Comparison of ENCODE assay signal across 10 mouse cellular contexts in genomic region chr17:90606718-90607426, GRCm38 (mm10).
A peak's percentile ranks its signal among the peaks of the same experiment; 100 is the strongest.
DNase-seq lines count a peak whose midpoint lies in the region; ATAC-seq and TF ChIP-seq lines count a peak whose summit lies in the region.
"Had no signal": no experiment of that assay in that cellular context is flagged by ENCODE, and none has a peak within 500 bp of the region (broad histone marks: within the 10 kb centered on the region; RNA-seq: fewer than 3 reads in every experiment).

No protein-coding gene starts in this region.

- no peaks in the 10 kb centered on the region for H3K9me3 ChIP-seq in heart, embryonic 11.5 days (replicated peaks; ENCODE audit: control insufficient read depth, low read length)

- no peak for TF ChIP-seq CTCF in thymus, adult 2 months (IDR thresholded peaks at IDR 0.05; ENCODE audit: borderline replicate concordance, control insufficient read depth, extremely low read depth, insufficient read depth, low read length, poor library complexity)

- H3K27me3 ChIP-seq in heart, embryonic 11.5 days (ENCODE audit: control insufficient read depth, insufficient read depth, low read length) = no peaks in the 10 kb centered on the region
- H3K27me3 ChIP-seq in thymus, adult 2 months (ENCODE audit: control insufficient read depth, insufficient read depth, low read length) = no peaks in the 10 kb centered on the region
- H3K27me3 ChIP-seq: CH12.LX had no signal

- ATAC-seq in heart, embryonic 11.5 days (replicated peaks; ENCODE audit: insufficient number of reproducible peaks, low FRiP score, low TSS enrichment) = no peak

- H3K27ac ChIP-seq in heart, embryonic 11.5 days (ENCODE audit: low read depth, low read length) = no peak overlapping the region
- no peak overlapping the region for H3K27ac ChIP-seq in thymus, adult 2 months (ENCODE audit: control insufficient read depth, insufficient read depth, low read length)
- H3K27ac ChIP-seq: macrophage had no signal

- intact Hi-C loops in left cerebral cortex, postnatal 25 days (cut with DNase I) = no loop called here

- WGBS in heart, embryonic 11.5 days (ENCODE audit: insufficient replicate concordance) = 90% methylated on average over 4 of the region's 4 CpGs
- WGBS in thymus, adult 2 months = 91% methylated on average over 4 of the region's 4 CpGs

- no peaks in the 10 kb centered on the region for H3K4me1 ChIP-seq in heart, embryonic 11.5 days (ENCODE audit: control insufficient read depth, insufficient read depth, low read length)
- no peaks in the 10 kb centered on the region for H3K4me1 ChIP-seq in thymus, adult 2 months (replicated peaks; ENCODE audit: control insufficient read depth, insufficient read depth, low read length)

- no peak overlapping the region for H3K4me2 ChIP-seq in heart, embryonic 11.5 days

- TF ChIP-seq POLR2A in thymus, adult 2 months (IDR thresholded peaks at IDR 0.05; ENCODE audit: control insufficient read depth, extremely low read depth, insufficient read depth, low read length, poor library complexity) = no peak

- H3K36me3 ChIP-seq in heart, embryonic 11.5 days (ENCODE audit: control insufficient read depth, insufficient read depth, low read length) = no peaks in the 10 kb centered on the region
- H3K36me3 ChIP-seq in thymus, adult 2 months (ENCODE audit: control insufficient read depth, insufficient read depth, low read length) = no peaks in the 10 kb centered on the region

- H3K4me3 ChIP-seq in heart, embryonic 11.5 days (ENCODE audit: low read depth, low read length) = no peak overlapping the region
- H3K4me3 ChIP-seq in thymus, adult 2 months (ENCODE audit: control insufficient read depth, insufficient read depth, low read length) = no peak overlapping the region

- no peak overlapping the region for H3K9ac ChIP-seq in heart, embryonic 11.5 days (ENCODE audit: low read depth, low read length)

- DNase-seq in heart, adult 11 months = peak; percentile 89
- peak; percentile 72 for DNase-seq in adrenal gland, postnatal 25 days
- DNase-seq in gastrocnemius, postnatal 10 days = peak; percentile 11
- DNase-seq in left cerebral cortex, postnatal 25 days (ENCODE audit: low spot score in 2 of 2) = peak; percentile 48 to 89
- DNase-seq in MN1 (ENCODE audit: low spot score) = no peak
- DNase-seq in spleen, adult 12 weeks (ENCODE audit: low spot score) = no peak
- DNase-seq in thymus, adult 2 months = no peak

Comparison
In these comparisons a context has a peak if more than half of its experiments do, and no peak if none do; other contexts are left out.
1. DNase-seq: peak in heart, adult 11 months (single experiment), adrenal gland, postnatal 25 days (single experiment), gastrocnemius, postnatal 10 days (single experiment) and left cerebral cortex, postnatal 25 days (2 of 2); none in MN1 (single experiment), spleen, adult 12 weeks (single experiment) and thymus, adult 2 months (single experiment).